Mouse (Mus musculus) urinary bladder, postnatal 25 days (tissue): Measurements from ENCODE around the gene Camk2b.
"Not testable (repeated sequence)": the region's sequence is repeated elsewhere in the genome, so short reads cannot be mapped to it uniquely, and the experiment has no call there.

Experiments
- DNase-seq: peaks from one replicate; pipeline ENCODE4 v3.0.0; 2022; ENCODE audit warnings: low spot score

Gene Camk2b

DNA sequence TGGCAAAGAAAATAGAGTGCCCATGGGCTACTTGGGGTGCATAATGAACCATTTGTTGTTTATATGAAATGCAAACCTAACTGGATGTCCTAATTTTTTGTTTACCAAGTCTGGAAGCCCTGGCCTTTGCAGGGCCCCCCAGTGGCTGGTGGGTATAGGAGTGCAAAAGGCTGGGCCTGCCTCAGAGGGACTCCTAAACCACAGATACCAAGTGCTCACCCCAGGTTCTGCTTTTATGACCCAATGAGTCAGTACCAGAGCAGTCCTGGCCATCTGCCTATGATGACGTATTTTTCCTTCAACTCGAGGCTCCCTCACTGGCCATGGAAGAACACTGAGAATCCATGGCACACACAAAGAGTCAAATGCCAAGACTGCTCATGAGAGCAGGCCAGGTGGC is 121.1 kb downstream of the Camk2b start:
- no peak for DNase-seq

DNA sequence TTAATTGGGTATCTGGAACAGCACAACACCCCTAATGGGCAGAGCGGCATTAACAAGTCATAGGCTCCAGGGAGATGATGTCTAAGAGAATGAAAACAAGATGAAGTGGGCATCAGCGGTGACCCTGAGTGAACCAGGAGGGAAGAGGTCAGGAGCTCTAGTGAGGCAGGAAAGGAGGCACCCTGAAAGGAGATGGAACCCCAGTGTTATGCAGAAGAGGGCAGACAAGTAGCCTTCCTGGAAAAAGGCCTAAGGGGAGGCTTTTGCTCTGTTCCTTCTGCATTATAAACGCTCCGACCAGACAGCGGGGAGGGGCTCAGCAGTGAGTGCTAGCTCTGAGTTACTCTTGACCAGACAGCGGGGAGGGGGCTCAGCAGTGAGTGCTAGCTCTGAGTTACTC is 123.2 kb downstream of the Camk2b start:
- no peak for DNase-seq

DNA sequence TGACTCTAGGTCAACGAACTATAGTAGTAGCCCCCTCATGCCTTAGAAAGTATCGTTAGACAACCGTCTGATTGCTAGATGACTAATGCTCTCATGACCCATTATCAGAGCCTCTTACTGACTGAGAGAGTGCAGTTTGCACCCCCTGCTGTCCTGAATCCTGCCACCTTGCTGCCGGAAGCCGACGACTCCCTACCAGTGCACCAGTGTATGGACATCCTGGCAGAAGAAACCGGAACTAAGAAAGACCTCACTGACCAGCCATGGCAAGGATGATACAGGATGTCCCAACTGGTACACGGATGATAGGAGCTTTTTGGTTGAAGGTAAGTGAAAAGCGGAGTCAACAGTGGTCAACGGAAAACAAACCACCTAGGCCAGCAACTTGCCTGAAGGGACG is 131.6 kb downstream of the Camk2b start:
- not testable (repeated sequence) for DNase-seq

- not testable (repeated sequence) for DNase-seq
Measured at GRCm38 (mm10) chr11:5931947-5932346, 134.2 kb downstream of the Camk2b start.

- no peak for DNase-seq
Measured at GRCm38 (mm10) chr11:5930578-5930977, 135.6 kb downstream of the Camk2b start.

DNA sequence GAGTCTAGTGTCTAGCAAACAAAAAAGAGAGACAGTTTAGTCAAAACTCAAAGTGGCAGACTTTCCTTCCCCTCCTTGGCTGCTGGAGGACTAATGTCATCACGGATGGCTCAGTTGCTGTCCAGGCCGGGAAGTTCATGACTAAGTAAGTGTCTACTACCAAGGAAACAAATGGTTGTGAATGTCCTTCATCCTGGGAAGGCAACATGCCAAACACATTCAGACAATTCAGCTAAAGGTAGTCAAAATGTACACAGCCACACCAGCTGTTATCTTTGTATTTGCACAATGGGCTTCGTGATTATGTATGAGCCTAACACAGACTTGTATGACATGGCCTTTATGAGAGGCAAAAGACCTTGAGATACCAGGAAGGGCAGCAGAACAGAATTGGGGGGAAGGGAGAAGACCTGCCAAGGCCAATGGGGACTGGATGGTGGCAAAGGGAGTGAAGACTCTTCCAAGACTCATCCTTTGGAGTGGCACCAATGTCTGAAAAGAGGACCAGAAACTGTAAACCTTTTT is 139.4 kb downstream of the Camk2b start:
- DNase-seq = no peak

DNA sequence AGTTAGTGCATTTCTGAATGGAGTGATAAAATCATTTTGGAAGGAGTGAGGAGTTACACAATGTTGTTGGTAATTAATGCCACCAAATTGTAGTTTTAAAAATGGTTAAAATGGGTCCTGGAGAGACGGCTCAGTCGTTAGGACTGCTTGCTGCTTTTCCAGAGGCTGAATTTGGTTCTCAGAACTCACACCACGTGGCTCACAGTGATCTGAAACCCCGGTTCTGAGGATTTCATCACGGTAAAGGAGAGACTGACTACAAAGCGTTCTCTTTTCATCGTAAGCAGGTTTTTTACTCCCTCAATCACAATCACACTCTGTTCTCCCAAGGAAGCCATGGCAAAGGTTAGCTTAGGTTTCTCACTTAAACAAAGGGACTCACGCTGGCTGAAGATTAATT is 141.5 kb downstream of the Camk2b start:
- DNase-seq = no peak

GRCm38 (mm10) chr11:5920323-5920960 is 145.7 kb downstream of the Camk2b start:
- no peak for DNase-seq
